Comparison of ENCODE assay signal across 8 mouse cellular contexts in genomic region chr15:36708471-36708870, GRCm38 (mm10).
DNase-seq lines count a peak whose midpoint lies in the region; ATAC-seq and TF ChIP-seq lines count a peak whose summit lies in the region.

No protein-coding gene starts in this region.

- no peak overlapping the region for H3K4me2 ChIP-seq in CH12.LX (ENCODE audit: insufficient read depth, low read depth, poor library complexity, severe bottlenecking)
- no peak overlapping the region for H3K4me2 ChIP-seq in forebrain, embryonic 11.5 days (ENCODE audit: low read depth, low read length, severe bottlenecking)

- dilution Hi-C loops in CH12.LX (cut with MboI; ENCODE audit: extremely low pct_ligation_motif_present, extremely low pct_unique_long_range_greater_than_20kb, low sequenced_read_pairs) = no loop called here

- H3K4me3 ChIP-seq in CH12.LX (replicated peaks in 1 of 3; ENCODE audit: low read depth in 2 of 3, low read length in 2 of 3, poor library complexity in 1 of 3) = no peak overlapping the region
- no peak overlapping the region for H3K4me3 ChIP-seq in forebrain, embryonic 11.5 days (ENCODE audit: low read depth, low read length)
- no peak overlapping the region for H3K4me3 ChIP-seq in lung, adult 2 months (replicated peaks; ENCODE audit: extremely low read depth, low read depth, low read length)

- H3K27ac ChIP-seq in CH12.LX (ENCODE audit: insufficient read depth, low read depth) = no peak overlapping the region
- H3K27ac ChIP-seq in forebrain, embryonic 11.5 days (ENCODE audit: low read depth, low read length) = no peak overlapping the region

- no peaks in the 10 kb centered on the region for H3K9me3 ChIP-seq in CH12.LX (replicated peaks; ENCODE audit: low read length)
- H3K9me3 ChIP-seq in forebrain, embryonic 11.5 days (ENCODE audit: control insufficient read depth, low read length) = no peaks in the 10 kb centered on the region

- TF ChIP-seq POLR2A in CH12.LX (IDR thresholded peaks at IDR 0.05; ENCODE audit: low read depth, low read length) = no peak
- no peak for TF ChIP-seq POLR2A in lung, adult 2 months (IDR thresholded peaks at IDR 0.05; ENCODE audit: borderline replicate concordance, extremely low read depth, low read depth, low read length)

- no peaks in the 10 kb centered on the region for H3K79me2 ChIP-seq in CH12.LX (replicated peaks; ENCODE audit: control insufficient read depth, extremely low read depth, insufficient read depth, poor library complexity, severe bottlenecking)

- TF ChIP-seq EP300 in CH12.LX (IDR thresholded peaks at IDR 0.05; ENCODE audit: low read length) = no peak

- H3K9ac ChIP-seq in CH12.LX (ENCODE audit: insufficient read depth, low read depth) = no peak overlapping the region
- H3K9ac ChIP-seq in forebrain, embryonic 11.5 days (ENCODE audit: low read length) = no peak overlapping the region

- in situ Hi-C loops in CH12.LX (cut with MboI; ENCODE audit: low pct_ligation_motif_present, low pct_unique_long_range_greater_than_20kb, low sequenced_read_pairs) = loop anchor here (5.0 to 25.0 kb wide), 3 partner anchors 121 to 541 kb away; no protein-coding TSS in a partner anchor

- DNase-seq in CH12.LX (ENCODE audit: extremely low read depth) = peak; percentile 90
- DNase-seq in brain, adult 2 months (ENCODE audit: low read depth, low spot score) = peak; percentile 84
- peak; percentile 81 for DNase-seq in forebrain, embryonic 11.5 days (ENCODE audit: low spot score)
- peak; percentile 86 for DNase-seq in heart, postnatal 4 days
- DNase-seq in layer of hippocampus, adult 11-12 months (ENCODE audit: low spot score) = peak; percentile 84
- DNase-seq in lung, adult 2 months = peak; percentile 81
- peak; percentile 90 for DNase-seq in retina, embryonic 14.5 days (ENCODE audit: low spot score)
- peak; percentile 53 to 75 for DNase-seq in urinary bladder, adult 18-20 months (ENCODE audit: low spot score in 2 of 2)

- peaks cover 2% of the 10 kb centered on the region for H3K27me3 ChIP-seq in CH12.LX (replicated peaks)
- no peaks in the 10 kb centered on the region for H3K27me3 ChIP-seq in forebrain, embryonic 11.5 days (ENCODE audit: control insufficient read depth, insufficient read depth, low read length)

- WGBS in forebrain, embryonic 11.5 days = 17% methylated on average over 3 of the region's 3 CpGs
- WGBS in lung, adult 2 months = 12% methylated on average over 3 of the region's 3 CpGs

- peak; percentile 89 for TF ChIP-seq RAD21 in CH12.LX (IDR thresholded peaks at IDR 0.05; ENCODE audit: low read depth, low read length)

- no peaks in the 10 kb centered on the region for H3K36me3 ChIP-seq in CH12.LX (replicated peaks in 1 of 2; ENCODE audit: control insufficient read depth in 1 of 2, insufficient read depth in 1 of 2, low read length in 1 of 2)
- no peaks in the 10 kb centered on the region for H3K36me3 ChIP-seq in forebrain, embryonic 11.5 days (ENCODE audit: control insufficient read depth, insufficient read depth, low read length)

- H3K4me1 ChIP-seq in CH12.LX (ENCODE audit: control insufficient read depth in 1 of 2, insufficient read depth in 2 of 2) = peaks cover 2 to 6% of the 10 kb centered on the region in 2 experiments; a peak in 2 of 4 replicates
- no peaks in the 10 kb centered on the region for H3K4me1 ChIP-seq in forebrain, embryonic 11.5 days (replicated peaks; ENCODE audit: control insufficient read depth, insufficient read depth, low read length)
- H3K4me1 ChIP-seq in lung, adult 2 months (ENCODE audit: control insufficient read depth, insufficient read depth, low read length) = no peaks in the 10 kb centered on the region

- TF ChIP-seq CTCF in CH12.LX (conservative IDR thresholded peaks at IDR 0.05 in 1 of 2, IDR thresholded peaks at IDR 0.05 in 1 of 2; ENCODE audit: low read depth in 2 of 2, low read length in 2 of 2) = peak; percentile 92 to 97
- peak; percentile 99 for TF ChIP-seq CTCF in lung, adult 2 months (IDR thresholded peaks at IDR 0.05; ENCODE audit: insufficient read depth, low read length)

- no peak for ATAC-seq in forebrain, embryonic 11.5 days (replicated peaks; ENCODE audit: low FRiP score)

TF ChIP-seq in CH12.LX, 34 proteins besides CTCF, POLR2A, EP300 and RAD21:
- peak; percentile 73 for TF ChIP-seq SMC3 (IDR thresholded peaks at IDR 0.05; ENCODE audit: low read depth, low read length)
- TF ChIP-seq ZNF384 (IDR thresholded peaks at IDR 0.05; ENCODE audit: low read depth, low read length) = peak; percentile 61; the same call in 1 of the 2 replicates
- 0 out of 2 replicates have a peak, but pooled peaks have one; percentile 14 for TF ChIP-seq NELFE (IDR thresholded peaks at IDR 0.05; ENCODE audit: low read depth, low read length)
- TF ChIP-seq MAZ (IDR thresholded peaks at IDR 0.05; ENCODE audit: low read depth, low read length) = no peak
